Mouse (Mus musculus) liver, adult 2 months (tissue): Measurements from ENCODE around the gene Leprot.

Source experiments
- CTCF ChIP-seq: fragments of 200-500 bp; IDR thresholded peaks from 2 replicates; pipeline ENCODE4 v1.5.1; 2011; ENCODE audit warnings: low read depth, low read length, control low read depth
- POLR2A ChIP-seq: fragments of 200-500 bp; IDR thresholded peaks from 2 replicates; pipeline ENCODE4 v1.6.1; 2011; ENCODE audit warnings: low read length, control low read depth; ENCODE audit not compliant: insufficient read depth; ENCODE audit errors: extremely low read depth

- no peak for TF ChIP-seq POLR2A
- TF ChIP-seq CTCF: no peak
These were observed 45.4 kb downstream of the Leprot start for GRCm38 (mm10) chr4:101692892-101693291.
